Mouse (Mus musculus): ENCODE measurements at regions not wholly inside any gene's neighbourhood (a gene's known extent, or its start where the extent isn't known, plus 50 kb on each side); places are given as distances from the start of the nearest gene placed in this dataset.
A peak's percentile ranks its signal among the peaks of the same experiment; 100 is the strongest.

DNA sequence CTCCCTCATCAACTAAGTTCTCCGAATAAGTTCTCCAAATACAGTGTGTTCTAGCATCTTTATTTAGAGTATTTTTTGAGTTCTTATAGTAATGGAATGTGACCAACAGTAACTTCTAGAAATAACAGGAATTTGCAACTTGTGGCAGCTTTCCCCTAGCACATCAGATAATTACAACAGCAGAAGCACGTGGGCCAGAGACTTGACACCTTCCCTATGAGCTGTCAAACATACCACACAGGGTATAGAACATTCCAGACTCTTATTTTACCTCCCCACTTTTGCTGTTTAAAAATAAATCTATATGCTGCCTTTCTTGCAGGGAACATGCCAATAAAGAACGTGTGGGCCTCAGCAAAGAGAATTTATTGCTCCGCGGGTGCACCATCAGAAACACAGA is 77.4 kb upstream of the Commd8 start:
- H3K4me3 ChIP-seq (replicated peaks): no peak overlapping the region
- no peaks in the 10 kb centered on the region for H3K27me3 ChIP-seq (ENCODE audit: control insufficient read depth)
- no peaks in the 10 kb centered on the region for H3K9me3 ChIP-seq (ENCODE audit: control insufficient read depth, low read length)
- TF ChIP-seq TAL1 (IDR thresholded peaks at IDR 0.05; ENCODE audit: low read length) (no peak), GATA1 (IDR thresholded peaks at IDR 0.05; ENCODE audit: low read length) (no peak)
- no peaks in the 10 kb centered on the region for H3K4me1 ChIP-seq (ENCODE audit: control insufficient read depth)
- H3K36me3 ChIP-seq (ENCODE audit: control insufficient read depth): peaks cover 18% of the 10 kb centered on the region

DNA sequence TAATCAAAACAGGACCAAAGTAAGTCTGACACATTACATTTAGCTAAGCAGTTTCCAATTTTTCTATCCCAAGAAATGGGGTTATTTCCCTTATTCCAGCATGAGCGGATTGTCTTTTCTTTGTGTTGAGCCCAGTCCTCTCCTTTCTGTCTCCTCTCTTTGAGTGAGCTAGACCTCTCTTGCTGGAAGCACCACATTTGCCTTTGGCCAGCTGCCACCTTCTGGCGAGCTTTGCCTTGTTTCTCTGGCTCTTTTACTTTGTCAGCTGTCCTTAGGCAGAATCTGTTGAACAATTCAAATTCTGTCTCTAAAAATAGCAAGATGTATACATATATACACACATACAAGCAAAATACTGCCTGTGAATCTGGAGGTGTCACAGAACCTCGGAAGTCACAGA is 76.1 kb upstream of the Commd8 start:
- TF ChIP-seq TAL1 (IDR thresholded peaks at IDR 0.05; ENCODE audit: low read length) (no peak), GATA1 (IDR thresholded peaks at IDR 0.05; ENCODE audit: low read length) (no peak)
- H3K36me3 ChIP-seq (ENCODE audit: control insufficient read depth): peaks cover 21% of the 10 kb centered on the region
- H3K4me1 ChIP-seq (ENCODE audit: control insufficient read depth): no peaks in the 10 kb centered on the region
- H3K9me3 ChIP-seq (ENCODE audit: control insufficient read depth, low read length): no peaks in the 10 kb centered on the region
- H3K27me3 ChIP-seq (ENCODE audit: control insufficient read depth): no peaks in the 10 kb centered on the region
- H3K4me3 ChIP-seq (replicated peaks): no peak overlapping the region

DNA sequence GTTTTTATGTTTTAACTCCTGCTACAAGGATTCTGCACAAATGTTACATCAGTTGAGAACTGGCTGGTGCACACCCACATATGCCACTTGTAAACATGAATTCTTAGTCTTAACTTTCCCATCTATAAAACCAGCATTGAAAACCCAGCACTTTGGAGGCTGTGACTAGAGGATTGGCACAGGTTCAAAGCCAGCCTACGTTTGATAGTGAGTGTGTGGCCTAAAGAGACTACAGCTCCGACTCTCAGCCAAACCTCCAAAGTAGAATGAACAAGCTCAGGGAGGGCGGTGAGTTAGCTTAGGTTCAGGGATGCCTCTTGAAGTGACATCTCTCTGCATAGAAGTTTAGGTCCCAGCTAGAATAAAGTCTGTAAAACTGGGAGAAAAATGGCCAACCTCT is 75.0 kb upstream of the Commd8 start:
- Histone ChIP-seq H3K36me3 (ENCODE audit: control insufficient read depth) (peaks cover 23% of the 10 kb centered on the region), H3K27me3 (ENCODE audit: control insufficient read depth) (no peaks in the 10 kb centered on the region), H3K9me3 (ENCODE audit: control insufficient read depth, low read length) (no peaks in the 10 kb centered on the region), H3K4me3 (replicated peaks) (no peak overlapping the region), H3K4me1 (ENCODE audit: control insufficient read depth) (no peaks in the 10 kb centered on the region)
- no peak for TF ChIP-seq GATA1 (IDR thresholded peaks at IDR 0.05; ENCODE audit: low read length)

DNA sequence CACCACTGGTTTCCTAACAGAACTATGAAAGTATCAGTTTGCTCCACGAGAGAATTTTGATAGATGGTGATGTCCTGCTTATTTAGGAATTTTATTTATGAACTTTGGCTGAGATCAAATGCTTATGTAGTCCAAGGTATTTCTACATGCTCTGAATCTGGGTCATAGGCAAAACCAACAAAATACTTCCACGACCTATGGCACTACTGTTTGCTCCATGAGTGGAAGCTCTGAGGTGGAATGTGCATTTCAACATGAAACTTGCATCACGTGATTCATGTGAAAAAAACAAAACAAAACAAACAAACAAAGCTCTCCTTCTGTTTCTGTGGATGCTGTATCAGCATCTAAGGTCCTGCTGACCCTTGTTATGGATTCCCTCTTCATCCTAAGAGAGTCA is 73.5 kb upstream of the Commd8 start:
- Histone ChIP-seq H3K9me3 (ENCODE audit: control insufficient read depth, low read length) (no peaks in the 10 kb centered on the region), H3K36me3 (ENCODE audit: control insufficient read depth) (peaks cover 14% of the 10 kb centered on the region), H3K4me1 (ENCODE audit: control insufficient read depth) (no peaks in the 10 kb centered on the region), H3K27me3 (ENCODE audit: control insufficient read depth) (no peaks in the 10 kb centered on the region), H3K4me3 (replicated peaks) (no peak overlapping the region)
- no peak for TF ChIP-seq TAL1 (IDR thresholded peaks at IDR 0.05; ENCODE audit: low read length)
- TF ChIP-seq GATA1 (IDR thresholded peaks at IDR 0.05; ENCODE audit: low read length): no peak

DNA sequence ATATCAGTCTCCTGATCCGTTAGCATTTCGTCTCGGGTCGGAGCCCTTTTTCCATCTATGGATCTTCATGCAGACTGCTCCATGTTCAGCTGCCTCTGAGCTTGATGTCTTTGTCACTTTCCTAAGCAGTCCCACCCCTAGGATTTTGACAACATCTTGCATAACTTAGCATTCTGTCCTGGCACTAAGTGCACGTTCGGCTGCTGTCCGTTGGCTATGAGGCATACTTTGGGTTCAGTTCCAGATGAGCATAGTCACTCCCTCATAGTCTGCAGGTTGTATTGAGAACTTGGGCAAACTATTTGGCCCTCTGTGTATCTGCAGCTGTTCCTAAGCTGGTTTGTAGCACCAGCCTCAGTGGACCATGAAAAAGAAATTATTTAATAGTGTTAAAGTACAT is 72.3 kb upstream of the Commd8 start:
- no peak overlapping the region for H3K4me3 ChIP-seq (replicated peaks)
- no peaks in the 10 kb centered on the region for H3K27me3 ChIP-seq (ENCODE audit: control insufficient read depth)
- H3K9me3 ChIP-seq (ENCODE audit: control insufficient read depth, low read length): no peaks in the 10 kb centered on the region
- no peaks in the 10 kb centered on the region for H3K4me1 ChIP-seq (ENCODE audit: control insufficient read depth)
- H3K36me3 ChIP-seq (ENCODE audit: control insufficient read depth): peaks cover 9% of the 10 kb centered on the region
- TF ChIP-seq TAL1 (IDR thresholded peaks at IDR 0.05; ENCODE audit: low read length) (no peak), GATA1 (IDR thresholded peaks at IDR 0.05; ENCODE audit: low read length) (no peak)

DNA sequence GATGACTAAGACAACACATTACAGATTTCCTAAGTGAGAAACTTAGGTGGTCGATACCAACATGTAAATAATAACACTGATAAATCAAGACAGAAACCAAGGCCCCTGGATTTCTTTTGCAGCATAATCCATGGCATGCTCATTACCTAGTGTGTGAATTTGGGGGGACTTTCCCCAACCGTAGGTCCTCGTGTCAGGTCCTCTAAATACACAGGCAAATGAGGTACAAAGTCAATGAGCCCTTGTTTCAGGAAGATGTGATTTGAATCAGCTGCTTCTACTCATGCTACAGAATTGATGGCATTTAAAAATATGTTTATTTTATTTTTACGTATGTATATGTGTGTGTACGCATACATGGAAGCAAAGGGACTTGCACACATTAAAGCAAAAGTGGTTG is 59.0 kb upstream of the Commd8 start:
- TF ChIP-seq TAL1 (IDR thresholded peaks at IDR 0.05; ENCODE audit: low read length) (no peak), GATA1 (IDR thresholded peaks at IDR 0.05; ENCODE audit: low read length) (no peak)

DNA sequence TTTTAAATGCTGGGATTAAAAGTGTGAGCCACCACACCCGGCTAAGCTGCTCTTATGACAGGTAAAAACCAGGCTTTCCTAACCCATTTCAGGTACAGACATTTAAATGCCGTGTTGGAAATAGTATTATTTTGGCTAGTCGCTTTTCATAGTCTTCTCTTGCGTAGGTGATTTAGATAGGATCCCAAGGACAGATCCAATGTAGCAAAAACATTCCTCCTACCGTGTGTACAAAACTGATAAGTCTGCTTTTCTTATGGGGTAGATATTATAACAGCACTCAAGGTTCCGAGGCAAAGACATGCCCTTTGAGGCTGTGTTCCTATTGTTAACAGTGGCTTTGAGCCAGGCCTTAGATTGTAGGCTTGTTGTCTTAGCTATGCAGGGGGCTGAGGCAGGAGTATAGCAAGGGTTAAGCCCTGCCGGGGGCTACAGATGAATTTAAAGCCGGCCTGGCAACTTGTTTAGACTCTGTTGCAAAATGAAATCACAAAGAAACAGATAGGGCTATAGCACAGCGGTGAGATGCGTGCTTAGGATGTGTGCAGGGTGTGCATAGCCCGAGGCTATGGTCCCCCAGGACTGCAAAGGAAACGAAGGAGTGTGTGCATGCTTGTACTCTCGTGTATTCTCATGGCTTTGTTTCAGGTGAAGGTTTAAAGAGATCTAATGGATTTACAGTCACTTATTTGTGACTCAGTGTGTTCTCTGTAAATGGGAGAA is 57.7 kb upstream of the Commd8 start:
- Histone ChIP-seq H3K4me1 (ENCODE audit: control insufficient read depth) (peaks cover 33% of the 10 kb centered on the region), H3K27me3 (ENCODE audit: control insufficient read depth) (no peaks in the 10 kb centered on the region), H3K36me3 (ENCODE audit: control insufficient read depth) (peaks cover 15% of the 10 kb centered on the region), H3K4me3 (replicated peaks) (peak overlapping the region; percentile 39), H3K9me3 (ENCODE audit: control insufficient read depth, low read length) (no peaks in the 10 kb centered on the region)
- TF ChIP-seq GATA1 (IDR thresholded peaks at IDR 0.05; ENCODE audit: low read length): no peak
- TF ChIP-seq TAL1 (IDR thresholded peaks at IDR 0.05; ENCODE audit: low read length): no peak; the same call in 2 of the 3 replicates

More for the DNA sequence above, 59.0 kb upstream of the Commd8 start:
- Histone ChIP-seq H3K4me1 (ENCODE audit: control insufficient read depth) (peaks cover 33% of the 10 kb centered on the region), H3K27me3 (ENCODE audit: control insufficient read depth) (no peaks in the 10 kb centered on the region), H3K4me3 (replicated peaks) (no peak overlapping the region), H3K36me3 (ENCODE audit: control insufficient read depth) (peaks cover 15% of the 10 kb centered on the region), H3K9me3 (ENCODE audit: control insufficient read depth, low read length) (no peaks in the 10 kb centered on the region)

DNA sequence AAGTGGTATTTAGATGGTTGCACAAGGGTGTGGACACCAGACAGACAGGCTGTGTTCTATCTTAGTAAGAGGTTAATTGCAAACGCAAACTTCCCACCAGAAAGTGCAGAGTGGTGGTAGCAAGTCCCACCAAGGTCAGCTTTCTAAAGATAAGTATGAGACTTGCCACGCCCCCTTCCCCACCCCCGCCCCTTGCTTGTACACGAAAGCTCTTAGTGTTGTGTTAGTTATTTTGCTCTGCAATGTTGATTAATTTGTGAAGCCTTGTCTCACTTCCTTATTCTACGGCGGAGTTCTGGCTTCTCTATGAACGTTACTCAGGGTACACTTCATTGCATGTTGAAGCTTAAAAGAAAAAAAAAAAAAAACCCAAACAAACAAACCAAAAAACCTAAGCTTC is 57.1 kb upstream of the Commd8 start:
- H3K9me3 ChIP-seq (ENCODE audit: control insufficient read depth, low read length): no peaks in the 10 kb centered on the region
- H3K36me3 ChIP-seq (ENCODE audit: control insufficient read depth): peaks cover 12% of the 10 kb centered on the region
- no peak for TF ChIP-seq GATA1 (IDR thresholded peaks at IDR 0.05; ENCODE audit: low read length)
- no peak for TF ChIP-seq TAL1 (IDR thresholded peaks at IDR 0.05; ENCODE audit: low read length)
- H3K4me3 ChIP-seq (replicated peaks): peak overlapping the region; percentile 39
- no peaks in the 10 kb centered on the region for H3K27me3 ChIP-seq (ENCODE audit: control insufficient read depth)
- H3K4me1 ChIP-seq (ENCODE audit: control insufficient read depth): peaks cover 33% of the 10 kb centered on the region

DNA sequence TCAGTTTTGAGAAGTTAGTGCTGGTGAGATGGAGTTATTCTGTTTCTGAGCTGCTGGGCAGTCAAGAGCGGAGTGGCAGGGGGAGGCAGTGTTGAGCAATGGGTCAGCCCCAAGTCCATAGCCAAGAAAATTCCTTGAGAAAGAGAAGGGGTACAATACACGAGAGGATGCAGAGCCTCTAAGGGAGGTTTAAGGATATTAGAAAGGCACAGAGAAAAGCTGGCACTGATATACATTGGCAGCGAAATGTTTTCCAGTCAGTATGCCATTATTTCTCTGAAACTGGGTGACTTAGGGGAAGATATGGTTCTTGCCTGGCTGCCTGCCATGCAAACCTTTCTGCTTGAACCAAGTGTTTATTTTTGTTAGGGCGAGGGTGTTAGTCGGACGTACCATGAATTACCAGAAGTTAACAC is 56.6 kb upstream of the Commd8 start:
- H3K4me1 ChIP-seq (ENCODE audit: control insufficient read depth): peaks cover 33% of the 10 kb centered on the region
- H3K36me3 ChIP-seq (ENCODE audit: control insufficient read depth): peaks cover 13% of the 10 kb centered on the region
- H3K27me3 ChIP-seq (ENCODE audit: control insufficient read depth): no peaks in the 10 kb centered on the region
- TF ChIP-seq GATA1 (IDR thresholded peaks at IDR 0.05; ENCODE audit: low read length): no peak
- TF ChIP-seq TAL1 (IDR thresholded peaks at IDR 0.05; ENCODE audit: low read length): no peak
- no peaks in the 10 kb centered on the region for H3K9me3 ChIP-seq (ENCODE audit: control insufficient read depth, low read length)
- peak overlapping the region; percentile 14 for H3K4me3 ChIP-seq (replicated peaks)

DNA sequence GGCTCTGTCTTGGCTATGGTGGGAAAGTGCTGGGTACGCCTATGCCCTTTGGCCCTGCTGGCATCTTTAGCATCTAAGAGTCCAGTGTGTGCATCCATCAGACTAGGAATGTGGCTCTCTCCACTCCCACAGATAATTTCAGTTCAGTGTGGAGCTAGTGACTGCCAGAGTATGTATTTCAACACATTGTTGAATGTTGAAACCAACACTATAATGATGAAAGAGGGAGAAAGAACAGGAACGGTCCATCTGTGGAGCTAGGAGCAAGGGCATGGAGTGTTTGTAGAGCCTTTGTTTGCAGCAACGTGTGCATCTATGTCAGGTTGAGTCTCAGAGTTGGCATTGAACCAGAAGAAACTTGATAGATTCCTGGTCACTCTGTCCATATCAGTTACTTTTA is 54.9 kb upstream of the Commd8 start:
- peaks cover 33% of the 10 kb centered on the region for H3K4me1 ChIP-seq (ENCODE audit: control insufficient read depth)
- peaks cover 4% of the 10 kb centered on the region; the same call in 1 of the 2 replicates for H3K36me3 ChIP-seq (ENCODE audit: control insufficient read depth)
- H3K27me3 ChIP-seq (ENCODE audit: control insufficient read depth): no peaks in the 10 kb centered on the region
- no peaks in the 10 kb centered on the region for H3K9me3 ChIP-seq (ENCODE audit: control insufficient read depth, low read length)
- no peak for TF ChIP-seq TAL1 (IDR thresholded peaks at IDR 0.05; ENCODE audit: low read length)
- no peak overlapping the region for H3K4me3 ChIP-seq (replicated peaks)

Data from erythroblast, embryonic 14.5 days (primary cell).